Mouse (Mus musculus): Measurements from ENCODE around the gene Dlst. TPM values are rescaled to one million over a fixed set of nuclear protein-coding genes. Genes with fewer than 3 reads are reported as not detected.

Gene Dlst
- total RNA-seq (2021): 100 to 1,000 TPM; 144 to 153 TPM

GRCm38 (mm10) chr12:85110698-85111592, at the start of gene Dlst, which contains the start of gene Prox2:
Gene Dlst, plus strand, starts transcription at chr12:85110833.
Gene Prox2, minus strand, starts transcription at chr12:85110759.
- peak; percentile 83 to 92 for DNase-seq (ENCODE audit: extremely low spot score in 1 of 2, low spot score in 1 of 2)

GRCm38 (mm10) chr12:85071043-85071442, 39.6 kb upstream of the Dlst start:
- no peak for DNase-seq (ENCODE audit: extremely low spot score in 1 of 2, low spot score in 1 of 2)

DNA sequence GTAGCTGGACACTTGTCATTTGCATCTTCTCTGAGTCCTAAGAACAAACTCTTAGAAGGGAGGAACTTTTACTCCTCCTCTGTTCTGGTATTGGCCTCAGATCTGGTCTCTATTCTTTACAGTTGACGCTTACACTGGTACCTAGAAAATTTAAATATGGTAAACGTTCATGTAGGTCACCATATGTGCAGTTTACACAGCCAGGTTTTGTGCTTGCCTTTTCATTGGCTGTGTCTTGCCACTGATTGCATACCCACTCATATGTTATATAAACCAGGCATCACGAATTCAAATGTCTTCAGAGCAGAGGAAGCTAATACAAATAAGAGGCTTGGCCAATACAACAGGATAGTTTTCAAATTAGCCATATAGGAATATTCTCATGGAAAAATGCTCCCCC, 33.5 kb upstream of the Dlst start:
- DNase-seq (ENCODE audit: extremely low spot score in 1 of 2, low spot score in 1 of 2): no peak

GRCm38 (mm10) chr12:85084257-85084656, 26.4 kb upstream of the Dlst start:
- no peak for DNase-seq (ENCODE audit: extremely low spot score in 1 of 2, low spot score in 1 of 2)

- no peak for DNase-seq (ENCODE audit: extremely low spot score in 1 of 2, low spot score in 1 of 2)
Measured at GRCm38 (mm10) chr12:85084941-85085340, 25.7 kb upstream of the Dlst start.

DNA sequence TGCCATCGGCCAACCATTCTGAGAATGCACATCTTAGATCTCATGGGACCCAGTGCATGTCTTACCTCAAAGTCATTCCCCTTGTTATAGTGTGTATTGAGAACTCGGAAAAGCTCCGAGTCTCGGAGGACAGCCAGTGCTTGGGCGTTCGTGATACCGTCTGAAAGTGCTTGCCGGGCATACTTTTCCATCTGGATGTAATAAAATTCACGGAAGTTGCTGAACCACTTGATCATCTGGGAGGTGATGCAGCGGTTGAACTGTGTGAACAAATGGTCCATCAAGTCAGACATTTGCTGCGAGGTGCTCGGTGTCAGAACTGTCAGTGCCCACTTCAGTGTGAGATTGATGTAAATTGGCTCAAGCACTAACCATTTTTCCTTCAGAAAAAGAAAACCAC, 22.8 kb upstream of the Dlst start:
- DNase-seq (ENCODE audit: extremely low spot score in 1 of 2, low spot score in 1 of 2): no peak

GRCm38 (mm10) chr12:85091190-85091589, 19.4 kb upstream of the Dlst start:
- DNase-seq (ENCODE audit: extremely low spot score in 1 of 2, low spot score in 1 of 2): no peak

GRCm38 (mm10) chr12:85092214-85092613, 18.4 kb upstream of the Dlst start:
- DNase-seq (ENCODE audit: extremely low spot score in 1 of 2, low spot score in 1 of 2): peak; percentile 45 to 87

DNA sequence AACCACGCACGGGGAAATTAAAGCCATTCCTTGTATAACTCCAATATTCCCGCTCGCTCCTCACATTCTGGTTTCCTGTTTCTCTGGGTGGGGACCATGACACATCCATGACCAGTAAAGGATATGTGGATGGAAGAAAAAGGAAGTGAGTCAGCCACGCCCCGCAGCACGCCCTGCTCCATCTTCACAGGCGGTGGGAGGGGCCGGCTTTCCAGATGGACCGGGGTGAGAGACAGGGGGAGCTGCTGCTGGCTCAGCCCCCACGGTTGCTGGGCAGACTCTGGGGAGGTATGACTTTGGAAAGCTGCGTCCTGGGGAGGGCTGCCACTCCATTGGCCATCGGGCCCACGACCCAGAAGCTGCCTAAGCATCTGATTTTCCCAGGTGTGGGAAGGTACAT, 16.6 kb upstream of the Dlst start:
- DNase-seq (ENCODE audit: extremely low spot score in 1 of 2, low spot score in 1 of 2): peak in 1 of 2 experiments; percentile 46

DNA sequence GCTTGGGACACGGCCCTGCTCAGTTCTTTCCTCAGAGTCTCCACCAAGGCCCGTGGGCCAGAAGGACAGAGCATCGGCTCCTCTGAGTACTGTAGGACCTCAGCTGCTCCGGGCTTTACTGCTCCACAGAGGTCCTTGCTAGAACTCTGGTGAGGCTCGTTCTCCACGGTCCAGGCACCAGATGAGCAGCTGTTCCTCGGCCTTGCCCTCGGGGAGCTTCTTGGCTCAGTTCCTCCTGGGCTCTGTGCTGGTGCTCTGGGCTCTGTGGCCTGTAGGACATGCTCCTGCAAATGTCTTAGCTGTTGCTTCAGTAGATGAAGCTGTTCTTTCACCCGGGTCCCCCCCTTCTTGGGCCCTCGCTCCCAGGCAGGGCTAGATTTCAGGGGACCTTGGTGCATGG, 15.9 kb upstream of the Dlst start:
- DNase-seq (ENCODE audit: extremely low spot score in 1 of 2, low spot score in 1 of 2): no peak

DNA sequence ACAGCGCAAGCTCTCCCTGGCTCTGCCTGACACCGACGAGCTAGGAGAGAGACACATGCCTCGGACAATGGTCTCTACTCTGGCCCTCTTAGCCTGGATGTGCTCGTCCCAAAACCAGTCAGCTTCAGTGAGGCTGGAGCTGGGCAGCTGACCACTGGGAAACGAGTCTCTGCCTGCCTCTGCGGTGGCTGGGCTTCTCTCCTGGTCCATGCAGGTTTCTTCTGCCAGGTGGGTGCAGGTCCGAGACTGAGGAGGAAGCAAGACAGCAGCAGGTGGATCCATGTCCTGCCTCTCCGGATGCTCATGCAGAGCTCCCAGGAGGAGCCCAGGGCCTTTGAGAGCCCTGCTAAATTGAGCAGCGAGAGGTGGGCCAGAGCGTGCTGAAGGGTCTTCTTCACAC, 15.5 kb upstream of the Dlst start:
- DNase-seq (ENCODE audit: extremely low spot score in 1 of 2, low spot score in 1 of 2): no peak

GRCm38 (mm10) chr12:85095859-85096258, 14.8 kb upstream of the Dlst start:
- DNase-seq (ENCODE audit: extremely low spot score in 1 of 2, low spot score in 1 of 2): no peak

- no peak for DNase-seq (ENCODE audit: extremely low spot score in 1 of 2, low spot score in 1 of 2)
Measured at GRCm38 (mm10) chr12:85101001-85101400, 9.6 kb upstream of the Dlst start.

DNA sequence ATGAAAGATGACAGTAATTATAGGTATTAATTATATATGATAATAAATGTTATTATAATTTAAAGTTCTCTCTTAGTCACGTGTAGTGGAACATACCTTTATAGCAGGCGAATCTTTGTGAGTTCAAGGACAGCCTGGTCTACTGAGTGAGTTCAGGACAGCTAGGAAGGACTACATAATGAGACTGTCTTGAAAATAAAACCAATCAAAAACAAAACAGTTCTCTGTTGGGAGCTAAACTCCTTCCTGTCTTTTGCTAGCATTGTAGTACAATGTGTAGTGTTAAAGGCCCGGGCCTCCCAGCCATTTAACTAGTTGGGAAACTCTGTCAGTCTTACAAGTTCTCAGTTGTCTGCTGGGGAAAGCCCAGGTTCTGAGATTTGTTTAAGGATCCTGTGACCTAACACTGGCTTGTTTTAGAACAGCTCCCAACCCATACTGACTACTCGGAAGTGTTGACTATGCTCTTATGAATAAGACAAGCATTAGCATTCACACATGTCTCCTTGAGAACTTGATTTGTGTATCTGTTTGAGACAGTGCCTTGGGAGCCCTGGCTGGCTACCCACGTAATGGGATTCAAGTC, 9.0 kb upstream of the Dlst start:
- DNase-seq (ENCODE audit: extremely low spot score in 1 of 2, low spot score in 1 of 2): no peak

DNA sequence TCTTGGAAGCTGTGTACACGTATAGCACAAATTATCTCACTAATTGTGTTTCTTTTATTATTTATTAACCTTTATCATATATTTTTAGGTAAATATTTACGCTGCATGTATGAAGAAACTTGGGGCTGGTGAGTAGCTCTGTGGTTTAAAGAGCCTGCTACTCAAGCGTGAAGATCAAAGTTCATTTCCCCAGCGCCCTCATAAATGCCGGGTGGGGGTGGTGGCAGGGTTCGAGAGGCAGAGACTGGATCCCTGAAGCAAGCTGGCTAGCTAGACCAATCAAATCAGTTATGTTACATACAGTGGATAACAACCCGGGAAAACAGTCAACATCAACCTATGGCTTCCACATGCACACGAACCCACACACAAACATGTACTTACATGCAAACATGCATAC, 7.5 kb upstream of the Dlst start:
- no peak for DNase-seq (ENCODE audit: extremely low spot score in 1 of 2, low spot score in 1 of 2)

- no peak for DNase-seq (ENCODE audit: extremely low spot score in 1 of 2, low spot score in 1 of 2)
Measured at GRCm38 (mm10) chr12:85104789-85105188, 5.8 kb upstream of the Dlst start.

DNA sequence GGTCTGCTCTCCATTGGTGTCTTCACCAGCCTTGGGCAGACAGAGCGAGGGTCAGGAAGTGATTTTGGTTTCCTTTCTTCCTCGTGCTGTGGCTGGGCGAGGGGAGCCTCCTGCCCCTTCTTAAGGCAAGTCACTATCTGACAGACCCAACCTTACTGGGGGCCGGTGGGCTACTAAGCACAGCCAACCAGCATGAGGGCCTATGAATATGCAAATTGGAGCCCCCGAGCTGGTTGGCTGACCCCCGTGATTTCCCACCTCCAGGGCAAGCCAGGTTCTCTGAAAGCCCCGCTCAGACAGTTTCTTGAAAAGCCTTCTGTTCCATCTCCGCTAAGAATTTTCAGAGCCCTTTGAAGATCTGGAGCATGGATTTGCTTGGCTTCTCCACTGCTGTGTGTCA, 4.3 kb upstream of the Dlst start:
- no peak for DNase-seq (ENCODE audit: extremely low spot score in 1 of 2, low spot score in 1 of 2)

DNA sequence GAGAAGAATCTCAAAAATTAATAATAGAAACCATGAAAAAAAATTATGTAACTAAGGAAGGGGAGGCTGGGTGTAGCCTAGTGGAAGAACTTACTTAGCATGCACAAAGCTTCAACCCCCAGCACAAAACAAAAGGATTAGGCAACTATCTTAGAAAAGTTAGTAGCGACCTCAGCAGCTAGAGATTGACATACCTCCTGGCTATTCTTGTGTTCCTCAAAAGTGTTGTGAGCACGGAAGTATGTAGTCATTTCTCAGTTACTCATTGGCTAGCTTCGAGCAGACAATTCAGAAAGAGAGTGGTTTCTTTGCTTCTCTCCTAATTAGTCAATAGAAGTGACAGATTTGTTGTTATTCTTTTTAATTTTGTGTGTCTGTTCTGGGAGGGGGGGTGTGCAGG, 2.0 kb upstream of the Dlst start:
- no peak for DNase-seq (ENCODE audit: extremely low spot score in 1 of 2, low spot score in 1 of 2)

GRCm38 (mm10) chr12:85109426-85109825, 1.2 kb upstream of the Dlst start:
- no peak for DNase-seq (ENCODE audit: extremely low spot score in 1 of 2, low spot score in 1 of 2)

DNA sequence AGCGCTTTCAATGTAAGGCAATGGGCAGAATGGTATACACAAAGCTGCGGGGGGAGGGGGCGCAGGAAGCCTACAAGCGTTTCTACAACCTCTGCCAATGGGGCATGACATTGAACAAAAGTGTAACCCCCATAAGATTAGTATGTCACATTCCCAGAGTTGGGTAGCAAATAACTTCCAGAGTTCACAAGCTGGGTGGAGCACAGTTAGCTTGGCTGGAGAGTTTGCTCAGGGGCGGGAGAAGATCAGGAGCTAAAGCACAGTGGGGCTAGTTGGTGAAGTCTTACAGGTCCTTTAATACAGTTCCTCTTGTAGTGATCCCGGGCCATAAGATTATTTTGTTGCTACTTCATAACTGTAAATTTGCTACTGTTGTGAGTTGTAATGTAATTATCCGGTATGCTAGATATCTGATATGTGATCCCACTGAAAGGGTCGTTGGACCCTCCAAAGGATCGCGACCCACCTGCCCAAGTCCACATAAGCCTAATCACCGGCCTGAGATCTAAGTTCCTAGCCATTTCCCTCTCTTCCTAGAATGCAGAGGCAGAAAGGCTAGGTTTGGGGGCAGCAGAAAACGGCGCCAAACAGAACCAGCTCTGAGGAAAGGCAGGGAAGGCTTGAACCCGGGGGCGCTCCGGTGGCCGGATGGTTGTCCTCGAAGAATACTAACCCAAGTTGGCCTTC, 479 bp upstream of the Dlst start:
- no peak for DNase-seq (ENCODE audit: extremely low spot score in 1 of 2, low spot score in 1 of 2)

DNA sequence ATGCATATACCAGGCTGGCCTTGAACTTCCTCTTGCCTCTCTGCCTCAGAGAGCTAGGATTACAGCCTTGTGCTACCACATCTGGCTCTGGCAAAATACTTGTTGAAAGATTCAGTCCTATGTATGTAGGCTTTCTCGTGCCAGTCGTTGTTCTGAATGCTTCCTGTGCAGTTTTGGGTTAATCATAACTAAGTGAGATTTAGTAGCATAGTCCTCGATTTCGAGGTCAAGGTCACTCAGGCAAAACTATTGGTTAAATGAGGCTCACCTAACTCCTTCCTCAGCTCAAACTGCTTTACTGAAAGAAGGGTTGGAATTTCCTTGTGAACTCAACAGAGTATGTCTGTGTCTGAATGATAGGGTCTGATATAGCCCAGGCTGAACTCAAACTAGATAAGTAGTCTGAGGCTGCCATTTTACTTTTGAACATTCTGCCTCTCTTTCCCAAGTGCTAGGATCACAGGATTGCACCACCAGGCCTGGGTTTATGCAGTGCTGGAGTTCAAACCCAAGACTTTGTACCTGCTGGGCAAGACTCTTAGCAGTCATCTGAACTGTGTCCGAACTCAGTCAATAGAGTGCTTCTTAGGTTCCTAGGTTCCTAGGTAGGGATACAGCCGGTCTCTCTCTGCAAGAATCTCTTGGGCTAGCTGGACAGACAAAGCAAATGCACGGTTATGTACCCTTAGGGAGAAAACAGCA, 2.1 kb downstream of the Dlst start:
- no peak for DNase-seq (ENCODE audit: extremely low spot score in 1 of 2, low spot score in 1 of 2)
